Mouse (Mus musculus): ENCODE data around the gene Zfp1. TPM values are rescaled to one million over a fixed set of nuclear protein-coding genes. Genes with fewer than 3 reads are reported as not detected.

The Zfp1 gene
- total RNA-seq, 1 experiment from 2014 or later, result 10.9 TPM

- no peak for DNase-seq
Observed at GRCm38 (mm10) chr8:111713817-111714216, 70.6 kb downstream of the Zfp1 start.

- DNase-seq, result no peak
Observed at GRCm38 (mm10) chr8:111714295-111714694, 71.1 kb downstream of the Zfp1 start.

GRCm38 (mm10) chr8:111715514-111715913 is 72.3 kb downstream of the Zfp1 start:
- no peak for DNase-seq

- peak; percentile 68 for DNase-seq
Observed at GRCm38 (mm10) chr8:111716603-111717487, 73.6 kb downstream of the Zfp1 start.

DNA sequence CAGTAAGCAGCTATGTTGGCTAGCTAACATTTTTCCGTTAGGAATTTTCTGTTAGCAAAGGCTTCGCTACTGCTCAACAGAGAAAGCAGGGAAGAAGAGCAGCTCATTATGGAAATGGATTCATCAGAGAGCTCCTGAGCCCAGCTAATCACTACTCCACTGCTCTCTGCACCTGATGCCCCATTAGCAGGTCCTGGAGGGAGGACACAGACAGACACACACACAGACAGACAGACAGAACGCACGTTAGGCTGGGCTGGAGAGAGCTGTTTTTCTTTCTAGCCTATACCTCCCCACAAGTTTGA is 74.2 kb downstream of the Zfp1 start:
- no peak for DNase-seq

DNA sequence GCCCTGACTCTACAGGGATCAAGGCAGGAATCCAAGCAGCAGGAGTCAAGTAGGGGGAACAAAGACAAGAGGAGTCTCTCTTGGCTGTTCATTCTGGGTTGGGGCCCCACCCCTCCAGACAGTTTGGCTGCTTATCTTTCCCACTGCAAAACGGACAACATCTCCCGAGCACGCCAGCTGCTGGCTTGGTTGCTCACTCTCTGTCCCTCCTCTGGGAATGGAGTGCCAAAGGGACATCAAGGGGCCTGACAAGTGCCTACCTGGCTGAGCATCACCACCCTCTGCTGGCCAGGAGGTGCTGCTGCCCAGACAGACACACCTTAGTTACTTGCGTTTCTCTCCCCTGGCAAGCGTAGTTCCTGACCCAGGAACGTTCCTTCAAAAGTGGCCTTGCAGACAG is 74.7 kb downstream of the Zfp1 start:
- no peak for DNase-seq

DNA sequence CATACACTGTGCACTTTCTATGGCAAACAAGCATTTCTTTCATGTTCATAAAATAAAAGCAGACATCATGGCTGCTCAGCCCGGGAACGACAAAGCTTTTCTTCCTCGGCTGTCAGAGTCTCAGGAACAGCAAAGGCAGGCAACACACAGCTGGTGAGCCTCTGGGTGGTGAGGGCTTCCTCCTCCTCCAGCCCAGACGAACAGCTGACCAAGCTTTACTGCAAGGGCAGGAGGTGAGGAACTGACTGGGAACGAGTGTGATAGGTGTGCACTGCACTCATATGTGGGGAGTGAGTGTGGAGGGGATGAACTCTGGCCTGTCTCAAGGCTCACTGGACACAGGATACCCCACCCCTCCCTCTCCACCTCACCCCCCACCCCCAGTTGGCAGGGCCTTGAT is 75.7 kb downstream of the Zfp1 start:
- no peak for DNase-seq

- DNase-seq, result no peak
Observed at GRCm38 (mm10) chr8:111720115-111720544, 76.9 kb downstream of the Zfp1 start.

Small RNAs within 50 kb of the gene (microRNA-seq; reads per million reads assigned to microRNA genes)
- gene Mir7076, result 0 reads per million in 2 experiments

Other genes starting within 250 kb of the Zfp1 start
- gene Fa2h, start 249.6 kb upstream of the Zfp1 start, total RNA-seq (2021), result 5.6 and 7.4 TPM in 2 replicates
- 12.9 and 15.0 TPM in 2 replicates for gene Wdr59, start 121.3 kb upstream of the Zfp1 start, total RNA-seq (2021)
- 46.1 and 61.9 TPM in 2 replicates for gene Znrf1, start 107.3 kb upstream of the Zfp1 start, total RNA-seq (2021)
- gene Ldhd, start 13.0 kb upstream of the Zfp1 start, total RNA-seq (2021), result 60.3 and 66.8 TPM in 2 replicates
- gene Ctrb1, start 47.6 kb downstream of the Zfp1 start, total RNA-seq (2021), result not detected in 2 replicates
- gene Bcar1, start 100.4 kb downstream of the Zfp1 start, total RNA-seq (2021), result 64.5 and 70.0 TPM in 2 replicates
- gene Cfdp1, start 210.9 kb downstream of the Zfp1 start, total RNA-seq (2021), result 80.4 and 85.9 TPM in 2 replicates
- gene Tmem170, start 233.3 kb downstream of the Zfp1 start, total RNA-seq (2021), result 7.0 and 7.6 TPM in 2 replicates

All from adrenal gland, postnatal 25 days (tissue).